Mouse (Mus musculus): Measurements from ENCODE around the gene Spata45.

DNA sequence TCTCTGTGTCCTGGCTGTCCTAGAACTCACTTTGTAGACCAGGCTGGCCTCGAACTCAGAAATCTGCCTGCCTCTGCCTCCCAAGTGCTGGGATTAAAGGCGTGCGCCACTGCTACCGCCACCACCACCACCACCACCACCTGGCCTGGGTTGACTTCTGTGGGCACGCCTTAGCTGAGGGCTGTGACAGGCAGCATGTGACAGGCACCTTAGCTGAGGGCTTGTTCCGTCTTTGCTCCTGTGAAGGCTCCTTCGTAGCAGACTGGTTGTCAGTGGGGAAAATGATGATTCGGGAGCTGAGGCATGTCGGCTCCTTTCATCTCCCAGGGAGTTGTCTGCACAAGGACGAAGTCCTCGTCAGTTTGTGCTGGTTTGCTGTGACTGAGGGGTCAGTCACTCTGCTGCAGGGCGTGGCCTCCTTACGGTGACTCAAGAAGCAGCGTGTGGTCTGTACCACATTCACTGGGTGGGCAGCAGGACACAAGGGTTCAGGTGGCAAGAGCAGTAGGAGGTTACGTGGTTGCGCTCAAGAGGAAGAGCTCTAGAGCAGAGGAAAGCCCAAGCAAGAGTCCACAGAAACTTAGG lies 36.0 kb downstream of the Spata45 start:
- no peak for TF ChIP-seq CTCF (IDR thresholded peaks at IDR 0.05; ENCODE audit: low read depth)
- no peak for TF ChIP-seq EP300 (IDR thresholded peaks at IDR 0.05; ENCODE audit: low read depth)
